Mouse (Mus musculus) ES-E14 (cell line): ENCODE data around the gene Glmp. TPM values are rescaled to one million over a fixed set of nuclear protein-coding genes. Genes with fewer than 3 reads are reported as not detected.

ENCODE experiments used
- DNase-seq: peaks from one replicate; pipeline ENCODE4 v3.0.0-alpha.2; 2013; ENCODE audit warnings: low read depth, low spot score
- H3K27ac ChIP-seq: 2 replicates; pipeline ENCODE4 v1.5.1; 2012; ENCODE audit warnings: low read depth, mild to moderate bottlenecking, low read length, moderate library complexity, mixed read lengths; ENCODE audit not compliant: poor library complexity, insufficient read depth, severe bottlenecking
- H3K36me3 ChIP-seq: 2 replicates; pipeline ENCODE4 v1.6.1; 2012; ENCODE audit warnings: mild to moderate bottlenecking, low read length, moderate library complexity, mixed read lengths; ENCODE audit not compliant: control insufficient read depth, poor library complexity, insufficient read depth, severe bottlenecking
- H3K4me1 ChIP-seq, 2 experiments: fragments of 150-350 bp in 1 of 2; sonication (generic) in 1 of 2; 2 replicates each; pipeline ENCODE4 v1.6.1; 2012; ENCODE audit warnings: low read length in 2 of 2, mild to moderate bottlenecking in 1 of 2, mixed read lengths in 1 of 2; ENCODE audit not compliant: control insufficient read depth in 2 of 2, insufficient read depth in 2 of 2, poor library complexity in 1 of 2
- H3K4me3 ChIP-seq, 2 experiments: fragments of 150-350 bp in 1 of 2; sonication (generic) in 1 of 2; 2 replicates each; pipeline ENCODE4 v1.5.1; 2012; ENCODE audit warnings: low read length in 2 of 2, low read depth in 1 of 2, mild to moderate bottlenecking in 1 of 2, mixed read lengths in 1 of 2; ENCODE audit not compliant: insufficient read depth in 1 of 2, poor library complexity in 1 of 2, severe bottlenecking in 1 of 2
- H3K9ac ChIP-seq: 2 replicates; pipeline ENCODE4 v1.6.1; 2012; ENCODE audit warnings: low read depth, mild to moderate bottlenecking, low read length, mixed read lengths; ENCODE audit not compliant: poor library complexity, insufficient read depth, severe bottlenecking
- H3K9me3 ChIP-seq: fragments of 150-350 bp; sonication (generic); 2 replicates; pipeline ENCODE4 v1.6.1; 2012; ENCODE audit warnings: low read depth, mild to moderate bottlenecking, low read length; ENCODE audit not compliant: control insufficient read depth, insufficient read depth
- CHD2 ChIP-seq: IDR thresholded peaks from 2 replicates; pipeline ENCODE4 v1.6.1; 2014; ENCODE audit warnings: mild to moderate bottlenecking, low read depth, low read length, inconsistent platforms
- HCFC1 ChIP-seq: IDR thresholded peaks from 2 replicates; pipeline ENCODE4 v1.6.1; 2012; ENCODE audit warnings: low read length, inconsistent platforms, borderline replicate concordance; ENCODE audit not compliant: insufficient read depth
- MAFK ChIP-seq: IDR thresholded peaks from 2 replicates; pipeline ENCODE4 v1.6.1; 2014; ENCODE audit warnings: mild to moderate bottlenecking, low read depth, low read length, inconsistent platforms; ENCODE audit not compliant: insufficient read depth
- ZC3H11A ChIP-seq: IDR thresholded peaks from 2 replicates; pipeline ENCODE4 v1.6.1; 2012; ENCODE audit warnings: low read depth, mild to moderate bottlenecking, inconsistent platforms, low read length, borderline replicate concordance
- ZNF384 ChIP-seq: IDR thresholded peaks from 2 replicates; pipeline ENCODE4 v1.6.1; 2012; ENCODE audit warnings: low read depth, low read length, inconsistent platforms
- in situ Hi-C, 2 experiments: fragments of 600-800 bp; cut with MboI; formaldehyde crosslinking; loops; one replicate each; pipeline ENCODE4 v1.15.1; 2025; ENCODE audit warnings: low sequenced_read_pairs in 2 of 2, inconsistent platforms in 1 of 2; ENCODE audit not compliant: unreplicated experiment in 2 of 2
- total RNA-seq: library from RNA; depleted of rRNA; stranded (reverse); fragments of 300-350 nt; gene quantifications from 2 replicates; pipeline ENCODE4 v1.2.3, GENCODE M21; 2012

The Glmp gene
- total RNA-seq, 1 experiment: 147 TPM

DNA sequence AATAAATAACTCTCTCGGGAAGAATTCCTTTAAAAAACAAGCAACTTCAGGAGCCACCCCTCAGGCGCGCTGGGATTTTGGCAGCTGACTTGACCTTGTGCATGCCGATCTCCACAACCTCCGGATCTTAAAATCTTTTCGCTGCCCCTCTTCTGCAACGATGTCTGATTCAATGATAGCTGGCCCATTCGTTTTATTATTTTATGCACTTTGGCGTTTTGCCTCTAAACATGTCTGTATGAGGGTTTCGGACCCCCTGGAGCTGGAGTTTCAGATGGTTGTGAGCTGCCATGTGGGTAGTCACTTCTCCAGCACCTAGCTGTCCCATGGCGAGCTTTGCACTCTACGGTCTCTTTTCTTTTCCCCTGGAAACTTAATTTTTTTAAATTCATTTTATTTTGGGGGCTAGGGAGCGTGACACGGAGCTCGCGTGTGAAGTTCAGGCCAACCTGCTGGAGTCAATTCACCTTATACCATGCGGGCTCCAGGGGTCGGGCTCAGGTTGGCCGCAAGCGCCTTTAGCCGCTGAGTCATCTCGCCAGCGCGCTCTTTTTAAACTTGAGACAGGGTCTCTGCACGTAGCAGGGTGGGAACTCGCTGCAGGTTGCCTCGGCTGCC lies 10.7 kb downstream of the Glmp start:
- peaks cover 5% of the 10 kb centered on the region; the same call in 1 of the 2 replicates for H3K36me3 ChIP-seq
- DNase-seq: no peak
- H3K9ac ChIP-seq: peak overlapping the region; percentile 98
- in situ Hi-C loops: loop anchor here in 1 of 2 experiments (5.0 kb wide), 1 partner anchor 38 kb away; the partner anchor contains the start of genes Cct3 and Tsacc
- H3K27ac ChIP-seq: peak overlapping the region; percentile 99
- H3K9me3 ChIP-seq: no peaks in the 10 kb centered on the region
- peaks cover 0 to 21% of the 10 kb centered on the region in 2 experiments; a peak in 1 of 4 replicates for H3K4me1 ChIP-seq
- H3K4me3 ChIP-seq: peak overlapping the region; percentile 77 to 91
- no peak for TF ChIP-seq ZNF384
- TF ChIP-seq CHD2: no peak
- TF ChIP-seq MAFK: no peak; the same call in 1 of the 2 replicates
- TF ChIP-seq ZC3H11A: no peak
- no peak for TF ChIP-seq HCFC1

DNA sequence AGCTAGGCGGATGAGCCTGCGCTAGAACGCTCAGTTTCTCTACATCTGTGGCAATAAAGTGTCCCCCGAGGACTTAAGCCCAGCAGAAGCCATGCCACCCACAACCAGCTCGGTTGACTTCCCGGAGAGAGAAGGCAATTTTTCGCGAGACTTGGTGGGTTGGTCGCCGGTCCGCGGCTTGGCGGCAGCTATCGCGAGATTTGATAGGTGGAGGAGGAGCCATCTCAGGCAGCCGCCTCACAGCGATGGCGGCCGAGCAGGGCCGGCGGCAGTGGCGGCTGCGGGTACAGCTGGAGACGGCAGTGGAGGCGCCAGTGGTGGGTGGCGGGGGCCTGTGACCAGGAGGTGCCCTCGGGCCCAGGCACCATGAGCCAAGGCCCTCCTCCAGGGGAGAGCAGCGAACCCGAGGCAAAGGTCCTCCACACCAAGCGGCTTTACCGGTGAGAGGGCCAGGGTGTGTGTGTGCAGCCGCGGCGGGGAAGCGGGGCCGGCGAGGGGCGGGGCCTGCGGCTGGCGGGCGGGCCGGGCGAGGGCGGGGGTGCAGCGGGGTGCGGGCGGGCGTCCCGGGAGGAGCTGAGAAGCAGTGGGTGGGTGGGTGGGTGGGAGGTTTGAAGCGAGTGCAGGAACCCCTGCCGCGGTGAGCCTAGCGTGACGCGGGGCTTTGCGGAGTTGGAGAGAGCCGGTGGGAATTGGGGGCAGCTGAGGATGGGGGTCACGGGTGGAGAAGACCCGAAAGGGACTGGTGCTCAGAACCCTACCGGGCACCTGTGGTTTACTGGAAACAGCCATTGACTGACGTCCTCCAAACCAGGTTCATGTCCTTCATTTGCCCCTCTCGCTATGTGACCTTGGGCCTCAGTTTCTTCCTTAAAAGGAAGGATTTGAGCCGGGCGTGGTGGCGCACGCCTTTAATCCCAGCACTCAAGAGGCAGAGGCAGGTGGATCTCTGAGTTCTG lies 11.5 kb downstream of the Glmp start, which contains the start of the genes Tmem79 and Smg5:
TSS of gene Tmem79 (minus strand) at position 91 of the 956 bp plus-strand sequence.
TSS of gene Smg5 (plus strand) at position 203 of the 956 bp plus-strand sequence.
- TF ChIP-seq ZNF384: no peak
- TF ChIP-seq CHD2: peak; percentile 97
- TF ChIP-seq MAFK: peak; percentile 58; the same call in 1 of the 2 replicates
- TF ChIP-seq HCFC1: peak; percentile 67; the same call in 1 of the 2 replicates
- Histone ChIP-seq H3K36me3 (peaks cover 6% of the 10 kb centered on the region), H3K9ac (peak within 1 kb of the TSS; percentile 98), H3K4me3 (peak within 1 kb of the TSS; percentile 77 to 91), H3K9me3 (no peaks in the 10 kb centered on the region), H3K4me1 (peaks cover 0 to 23% of the 10 kb centered on the region in 2 experiments; a peak in 1 of 4 replicates), H3K27ac (peak within 1 kb of the TSS; percentile 99)
- in situ Hi-C loops: loop anchor here in 1 of 2 experiments (5.0 kb wide), 1 partner anchor 39 kb away; the partner anchor contains the start of genes Cct3 and Tsacc
- DNase-seq: peak; percentile 94

DNA sequence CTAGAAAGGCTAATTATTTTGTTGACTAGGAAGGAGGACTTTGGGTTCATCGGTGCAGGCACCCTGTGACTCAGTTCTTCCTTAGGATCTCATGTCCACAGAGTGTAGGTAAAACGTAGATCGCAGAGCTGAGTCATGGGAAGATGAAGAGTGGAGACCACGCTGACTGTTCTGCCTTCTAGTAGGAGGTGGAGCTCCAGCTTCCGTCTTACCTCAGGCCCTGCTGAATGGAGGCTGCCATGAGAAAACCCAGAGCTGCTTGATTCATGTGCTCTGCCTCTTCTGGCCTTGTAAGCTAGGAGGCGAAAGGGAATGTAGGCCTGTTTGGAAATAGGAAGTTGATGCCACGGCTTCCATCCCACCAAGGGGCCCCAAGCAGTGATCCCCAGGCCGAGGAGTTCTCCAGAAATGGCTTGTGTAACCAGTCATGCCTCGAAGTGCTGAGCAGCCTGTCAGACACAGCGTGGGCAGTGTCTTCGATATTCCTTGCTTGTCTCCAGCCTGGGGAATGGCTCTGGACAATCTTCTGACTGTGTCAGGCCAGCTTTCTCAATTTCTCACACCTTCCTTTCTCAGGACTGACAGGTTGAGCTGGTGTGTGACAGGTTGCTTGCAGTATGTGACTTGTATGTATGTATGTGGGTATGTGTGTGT lies 12.7 kb downstream of the Glmp start:
- no peak for TF ChIP-seq ZNF384
- no peak for TF ChIP-seq ZC3H11A
- no peak for TF ChIP-seq CHD2
- peak; percentile 48; the same call in 1 of the 2 replicates for TF ChIP-seq MAFK
- no peak for TF ChIP-seq HCFC1
- H3K9ac ChIP-seq: peak overlapping the region; percentile 65
- H3K4me1 ChIP-seq: peaks cover 0 to 18% of the 10 kb centered on the region in 2 experiments; a peak in 1 of 4 replicates
- DNase-seq: no peak
- peaks cover 15% of the 10 kb centered on the region for H3K36me3 ChIP-seq
- peak overlapping the region; percentile 66 to 91 for H3K4me3 ChIP-seq
- in situ Hi-C loops: loop anchor here in 1 of 2 experiments (5.0 kb wide), 1 partner anchor 40 kb away; the partner anchor contains the start of genes Cct3 and Tsacc
- H3K9me3 ChIP-seq: no peaks in the 10 kb centered on the region
- H3K27ac ChIP-seq: peak overlapping the region; percentile 99; the same call in 1 of the 2 replicates

DNA sequence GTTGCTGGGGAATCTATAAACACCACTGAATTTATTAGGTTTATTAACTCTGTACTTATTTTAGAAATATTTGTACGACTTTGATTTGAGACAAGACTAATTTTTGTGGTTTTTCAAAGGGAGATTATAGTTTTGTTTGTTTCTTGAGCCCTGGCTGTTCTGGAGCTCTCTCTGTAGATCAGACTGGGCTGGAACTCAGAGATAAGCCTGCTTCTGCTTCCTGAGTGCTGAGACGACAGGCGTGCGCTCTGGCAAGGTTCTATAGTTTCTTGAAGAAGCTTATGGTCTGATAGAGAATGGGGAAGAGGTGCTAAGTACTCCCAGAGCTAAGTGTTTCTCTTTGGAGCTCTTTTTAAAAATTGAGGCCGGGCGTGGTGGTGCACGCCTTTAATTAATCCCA lies 13.5 kb downstream of the Glmp start:
- in situ Hi-C loops: loop anchor here in 1 of 2 experiments (5.0 kb wide), 1 partner anchor 41 kb away; the partner anchor contains the start of genes Cct3 and Tsacc
- TF ChIP-seq MAFK (no peak), CHD2 (no peak), HCFC1 (no peak), ZC3H11A (no peak), ZNF384 (no peak)
- H3K36me3 ChIP-seq: peaks cover 23% of the 10 kb centered on the region
- H3K4me3 ChIP-seq: no peak overlapping the region
- H3K9me3 ChIP-seq: no peaks in the 10 kb centered on the region
- no peak for DNase-seq
- no peak overlapping the region for H3K9ac ChIP-seq
- H3K27ac ChIP-seq: no peak overlapping the region
- H3K4me1 ChIP-seq: peaks cover 0 to 14% of the 10 kb centered on the region in 2 experiments; a peak in 1 of 4 replicates
